Mouse (Mus musculus) 3134 (cell line): Measurements from ENCODE around the gene Olfr1336.
"Not testable (repeated sequence)": the region's sequence is repeated elsewhere in the genome, so short reads cannot be mapped to it uniquely, and the experiment has no call there.

ENCODE experiments used
- DNase-seq: peaks from one replicate; pipeline ENCODE4 v3.0.0-alpha.2; 2011; ENCODE audit warnings: low spot score; ENCODE audit not compliant: insufficient read length; ENCODE audit errors: extremely low read depth

Gene Olfr1336

DNA sequence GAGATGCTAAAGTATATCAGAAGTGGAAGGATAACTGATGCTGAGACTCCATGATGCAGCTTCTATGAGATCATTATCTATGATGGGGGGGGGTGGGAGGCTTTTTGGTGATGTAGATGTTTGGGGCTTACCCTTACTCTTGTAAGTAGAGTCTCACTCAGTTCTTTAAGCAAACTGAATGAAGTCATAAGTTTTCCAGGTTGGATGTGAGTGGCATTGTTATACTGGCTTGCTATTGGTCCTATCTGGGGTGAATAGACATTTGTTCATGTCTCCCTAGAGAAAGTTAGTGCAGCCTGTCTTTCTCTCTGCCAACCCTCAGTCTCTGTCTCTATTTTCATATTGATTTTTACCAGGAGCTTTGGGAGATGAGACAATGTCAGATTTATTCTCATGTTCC, at the start of gene Olfr1336:
Olfr1336 (plus strand) TSS at position 301 of the 400 bp plus-strand sequence.
- DNase-seq: no peak

DNA sequence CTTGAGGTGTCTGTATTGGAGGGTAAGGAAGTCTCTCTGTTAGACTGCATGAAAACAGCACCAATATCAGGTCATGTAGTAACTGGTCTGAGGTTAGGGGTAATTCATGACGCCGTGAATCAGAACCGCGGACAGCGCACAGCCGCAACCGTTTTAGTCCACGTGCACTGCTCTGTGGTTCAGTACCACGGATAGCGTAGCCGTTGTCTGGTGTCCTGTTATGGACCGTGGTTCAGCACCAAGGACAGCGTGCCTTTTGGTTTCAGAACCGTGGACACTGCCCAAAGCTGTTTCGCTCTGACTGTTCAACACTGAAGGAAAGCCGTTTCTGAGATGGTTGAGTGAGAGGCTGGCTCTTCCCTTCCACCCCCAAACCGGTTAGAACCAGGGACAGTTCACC, 45.9 kb upstream of the Olfr1336 start, which contains the start of gene Gm20715:
Gm20715 (plus strand) TSS at position 235 of the 400 bp plus-strand sequence.
- DNase-seq: peak; percentile 53

DNA sequence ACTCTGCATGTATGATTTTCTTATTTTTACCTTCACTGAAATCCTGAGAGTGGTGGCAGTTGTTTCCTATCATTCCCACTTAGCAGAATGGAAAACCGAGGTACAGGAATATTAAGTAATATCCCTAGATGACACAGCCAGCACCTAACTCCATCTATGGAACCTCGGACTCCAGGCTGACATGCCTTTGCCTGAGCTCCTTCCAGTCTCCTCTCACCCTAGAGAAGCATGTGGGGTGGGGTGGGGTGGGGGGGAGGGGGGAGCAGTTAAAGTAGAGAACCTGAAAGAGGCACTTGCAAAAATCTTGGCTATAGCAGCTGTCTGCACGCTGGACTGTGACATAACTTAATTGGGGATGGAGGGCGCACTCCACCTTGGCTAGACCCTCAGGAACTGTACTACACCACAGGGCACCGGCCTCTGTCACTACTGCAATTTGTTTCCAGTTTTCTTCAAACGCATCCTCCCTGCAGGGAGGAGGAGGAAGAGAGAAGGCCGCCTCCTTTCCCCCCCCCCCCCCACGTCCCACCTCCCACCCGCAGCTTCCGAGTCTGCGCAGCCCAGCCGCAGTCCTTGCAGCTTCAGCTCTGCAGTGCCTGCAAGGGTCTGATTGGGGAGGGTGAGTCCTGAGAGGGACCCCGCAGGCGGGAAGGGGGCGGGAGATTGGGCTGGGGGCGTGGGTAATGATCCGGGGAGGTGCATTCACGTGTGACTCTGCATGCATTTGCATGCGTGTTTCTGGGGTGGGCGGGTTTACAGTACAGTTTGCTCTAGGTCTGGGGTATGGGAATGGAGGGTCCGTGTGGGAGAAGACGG, 41.1 kb upstream of the Olfr1336 start:
- no peak for DNase-seq

DNA sequence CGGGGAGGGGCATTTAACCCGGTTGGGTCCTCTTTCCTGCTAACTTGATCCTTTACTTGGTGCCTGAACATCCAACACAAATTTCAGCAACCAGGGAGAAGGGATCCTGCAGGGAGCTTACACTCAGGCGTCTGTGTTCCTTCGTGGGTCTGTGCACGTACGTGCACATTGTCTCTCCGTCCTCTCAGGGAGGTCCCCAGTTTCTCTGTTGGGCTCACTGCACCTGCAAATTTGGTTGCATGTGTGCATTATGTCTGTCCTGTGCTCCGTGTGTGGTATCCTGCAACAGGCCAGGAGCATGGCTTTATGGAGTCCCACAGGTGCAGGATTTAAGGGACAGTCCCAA, 40.6 kb upstream of the Olfr1336 start:
- DNase-seq: no peak

DNA sequence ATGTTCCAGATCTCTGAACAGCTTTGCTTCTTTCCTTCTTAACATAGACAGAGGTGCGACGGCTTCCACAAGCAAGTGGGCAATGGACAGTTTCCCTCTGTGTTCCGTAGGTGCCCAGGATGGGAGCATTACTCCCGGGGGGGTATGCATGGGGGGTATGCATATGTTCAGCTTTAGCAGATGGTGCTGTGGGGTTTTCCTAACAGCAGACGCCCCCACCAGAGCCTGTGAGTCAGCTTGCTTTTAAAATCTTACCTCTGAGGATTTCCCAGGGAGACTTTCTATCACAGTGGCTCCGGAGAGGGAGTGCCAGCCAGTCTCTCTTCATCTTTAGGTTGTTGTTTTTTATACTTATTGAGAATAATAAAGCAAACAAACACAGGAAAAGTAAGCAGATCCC, 36.1 kb upstream of the Olfr1336 start:
- no peak for DNase-seq

DNA sequence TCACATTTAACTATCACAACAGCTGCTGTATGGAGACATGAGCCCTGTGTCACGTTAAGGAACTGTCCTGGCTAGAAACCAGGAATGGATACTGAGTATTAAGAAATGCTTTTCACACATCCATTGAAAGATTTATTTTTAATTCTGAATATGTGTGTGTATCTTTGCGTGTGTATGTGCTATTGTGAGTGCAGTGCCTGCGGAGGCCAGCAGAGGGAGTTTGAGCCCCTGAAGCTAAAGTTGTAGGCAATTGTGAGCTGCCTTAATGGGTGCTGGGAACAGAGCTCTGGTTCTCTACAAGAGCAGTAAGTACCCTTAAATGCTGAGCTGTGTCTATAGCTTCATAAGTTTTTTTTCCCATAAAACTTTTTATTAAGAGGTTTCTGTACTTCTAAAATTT, 26.6 kb upstream of the Olfr1336 start:
- DNase-seq: no peak

DNA sequence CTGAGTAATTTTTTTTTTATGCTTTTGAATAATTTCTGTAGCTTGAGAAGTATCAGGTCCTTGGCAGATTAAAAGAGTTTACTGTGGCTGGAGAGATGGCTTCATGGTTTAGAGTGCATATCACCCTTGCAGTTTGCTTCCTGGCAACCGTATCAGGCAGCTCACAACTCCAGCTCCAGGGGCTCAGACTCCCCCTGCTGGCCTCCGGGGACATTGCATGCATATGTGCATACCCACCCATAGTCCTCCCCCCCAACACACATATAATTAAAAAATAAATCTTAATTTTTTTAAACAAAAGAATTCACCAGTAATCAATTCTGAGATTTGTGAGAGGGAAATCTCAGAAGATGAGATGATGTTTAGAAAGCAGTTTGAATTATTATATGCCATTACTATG, 25.6 kb upstream of the Olfr1336 start:
- DNase-seq: no peak

DNA sequence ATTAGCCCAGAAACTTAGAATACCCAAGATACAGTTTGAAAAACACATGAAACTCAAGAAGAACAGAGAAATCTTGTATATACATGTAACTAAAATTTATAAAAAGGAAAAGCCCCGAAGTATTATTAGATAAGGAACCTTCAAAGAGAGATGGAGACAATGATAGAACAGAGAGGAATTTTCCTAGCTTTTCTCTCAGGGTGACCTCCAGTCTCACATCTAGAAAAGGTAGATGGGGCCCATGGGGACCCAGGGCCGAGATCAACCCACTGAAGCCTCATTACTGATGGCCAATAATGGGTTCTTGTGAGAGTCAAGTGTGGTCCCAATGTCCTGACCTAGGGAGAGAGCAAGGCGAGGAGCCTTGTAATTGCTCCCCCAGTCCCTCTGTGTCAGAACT, 17.6 kb upstream of the Olfr1336 start, which contains the start of gene Olfr1344:
Olfr1344 (plus strand) TSS at position 301 of the 400 bp plus-strand sequence.
- no peak for DNase-seq

DNA sequence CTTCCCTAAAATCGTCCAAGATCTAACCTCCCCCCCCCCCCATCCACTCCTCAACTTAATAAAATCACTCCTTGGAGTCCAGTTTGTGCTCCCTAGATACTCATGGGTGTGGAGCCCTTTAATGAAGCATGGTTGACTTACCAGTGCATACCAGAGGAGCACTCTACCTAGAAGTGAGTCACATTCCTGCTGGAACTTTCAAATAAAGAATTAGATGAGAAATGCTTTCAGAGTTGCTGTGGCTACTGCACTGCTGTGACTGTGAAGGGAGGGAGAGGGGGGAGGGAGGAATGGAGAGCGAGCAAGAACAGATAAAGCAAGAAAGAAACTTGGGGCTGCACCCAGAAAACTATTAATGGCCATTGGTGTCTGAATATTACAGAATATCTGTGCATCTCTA, 14.8 kb upstream of the Olfr1336 start:
- no peak for DNase-seq

DNA sequence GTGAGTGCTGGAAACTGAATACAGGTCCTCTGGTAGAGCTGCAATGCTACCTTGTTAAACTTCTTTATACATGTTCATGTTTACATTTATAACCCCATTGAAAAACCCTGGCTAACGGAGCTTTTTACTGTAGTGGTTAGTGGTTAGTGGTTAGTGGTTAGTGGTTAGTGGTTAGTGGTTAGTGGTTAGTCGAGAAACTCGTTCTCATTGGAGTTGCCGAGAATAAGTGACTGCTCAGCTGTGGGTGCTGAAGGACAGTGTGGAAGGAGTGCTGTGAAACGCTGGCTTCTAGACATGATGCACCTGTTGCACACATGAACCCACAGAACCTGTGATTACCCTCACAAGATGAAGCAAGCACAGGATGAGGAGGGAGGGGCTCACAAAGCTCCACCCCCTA, 8.2 kb upstream of the Olfr1336 start:
- DNase-seq: no peak

DNA sequence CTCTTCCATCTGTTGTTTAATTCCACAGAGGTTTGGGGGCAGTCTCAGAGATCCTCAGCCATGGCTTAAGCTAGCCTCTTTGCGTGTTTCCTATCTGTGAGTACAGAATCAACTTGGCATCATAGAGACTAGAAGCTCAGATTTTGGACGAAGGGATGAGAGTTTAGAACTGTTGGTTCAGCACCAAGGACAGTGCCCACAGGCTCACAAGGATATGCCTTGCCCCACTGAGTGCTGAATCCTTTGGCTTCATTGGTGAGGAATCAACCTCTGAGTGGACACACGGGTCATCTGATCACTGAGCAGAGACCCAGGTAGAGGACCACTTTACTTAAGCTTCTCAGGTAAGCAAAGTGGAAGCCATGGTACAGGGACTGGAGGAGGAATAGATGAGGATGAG, 431 bp downstream of the Olfr1336 start:
- DNase-seq: no peak

DNA sequence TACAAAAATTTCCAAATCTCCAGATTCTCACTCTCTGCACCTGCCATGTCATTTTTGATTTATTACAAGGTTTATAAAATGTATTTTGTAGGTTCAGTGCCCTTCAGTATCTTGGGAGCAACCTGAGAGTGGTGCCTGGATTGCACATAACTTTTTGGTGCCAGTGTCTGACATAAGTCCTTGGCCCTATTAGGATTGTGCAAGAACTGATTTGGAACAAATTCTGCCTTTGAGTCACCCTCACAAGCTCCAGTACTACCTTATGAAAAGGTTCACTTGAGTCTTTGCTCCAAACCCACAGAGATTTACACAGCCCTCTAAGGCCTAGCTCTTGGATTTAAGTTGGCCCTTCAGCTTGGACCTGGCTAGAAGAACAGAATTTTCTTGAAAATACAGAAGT, 11.0 kb downstream of the Olfr1336 start, which contains the start of gene Olfr1346:
Olfr1346 (plus strand) TSS at position 151 of the 400 bp plus-strand sequence.
- no peak for DNase-seq

DNA sequence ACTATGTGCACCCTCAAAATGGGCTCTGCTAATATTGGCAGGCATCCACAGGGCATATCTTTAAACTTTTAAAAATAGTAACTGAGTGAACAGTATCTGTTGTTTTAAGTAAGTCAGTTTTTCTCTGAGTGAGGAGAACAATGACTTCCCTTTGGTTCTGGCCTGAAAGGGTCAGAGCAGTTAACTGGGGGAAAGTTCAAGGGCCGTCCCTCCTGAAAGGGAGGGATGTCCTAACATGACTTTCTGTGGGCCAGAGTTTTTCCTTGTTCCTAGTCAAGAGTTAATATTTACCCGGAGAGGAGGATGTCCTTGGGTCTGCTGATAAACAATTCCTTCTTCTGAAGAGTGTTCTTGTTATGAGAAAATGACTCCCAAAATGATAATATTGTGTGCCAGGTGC, 21.7 kb downstream of the Olfr1336 start:
- not testable (repeated sequence) for DNase-seq

DNA sequence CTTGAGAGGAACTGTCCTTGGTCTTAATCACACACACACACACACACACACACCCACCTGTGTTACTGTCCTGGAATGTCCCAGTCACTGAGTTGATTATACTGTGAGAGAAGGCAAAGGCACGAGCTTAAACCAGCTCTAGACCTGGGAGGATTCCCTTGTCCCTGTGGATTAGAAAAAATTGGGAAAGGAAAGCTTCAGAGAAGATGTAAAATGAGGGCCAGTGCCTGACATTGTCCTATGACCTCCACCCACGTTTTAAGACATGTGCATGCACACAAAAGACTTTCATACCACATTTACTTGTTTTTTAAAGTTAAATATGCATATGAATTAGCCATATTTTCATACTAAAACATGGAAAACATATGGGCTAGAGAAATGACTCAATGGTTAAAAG, 30.9 kb downstream of the Olfr1336 start, which contains the start of gene Olfr5:
Olfr5 (minus strand) TSS at position 101 of the 400 bp plus-strand sequence.
- no peak for DNase-seq

DNA sequence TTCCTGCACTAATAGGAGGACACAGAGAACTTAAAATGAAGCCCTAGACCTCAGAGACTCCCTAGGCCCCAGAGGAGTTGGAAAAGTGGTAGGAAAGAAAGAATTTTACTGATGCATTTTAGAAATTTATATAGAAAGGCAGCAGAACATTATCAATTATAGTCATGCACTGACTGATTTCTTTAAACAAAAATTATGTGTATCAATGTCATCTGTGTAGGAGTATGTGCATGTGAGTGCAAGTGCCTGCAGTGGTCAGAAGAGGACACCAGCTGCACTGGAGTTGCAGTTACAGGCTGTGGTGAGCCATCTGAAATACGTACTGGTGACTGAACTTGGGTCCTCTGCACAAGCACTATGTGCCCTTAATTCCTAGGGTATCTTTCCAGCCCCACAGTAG, 43.7 kb downstream of the Olfr1336 start, which contains the start of gene Olfr1347:
Olfr1347 (minus strand) TSS at position 101 of the 400 bp plus-strand sequence.
- DNase-seq: no peak

DNA sequence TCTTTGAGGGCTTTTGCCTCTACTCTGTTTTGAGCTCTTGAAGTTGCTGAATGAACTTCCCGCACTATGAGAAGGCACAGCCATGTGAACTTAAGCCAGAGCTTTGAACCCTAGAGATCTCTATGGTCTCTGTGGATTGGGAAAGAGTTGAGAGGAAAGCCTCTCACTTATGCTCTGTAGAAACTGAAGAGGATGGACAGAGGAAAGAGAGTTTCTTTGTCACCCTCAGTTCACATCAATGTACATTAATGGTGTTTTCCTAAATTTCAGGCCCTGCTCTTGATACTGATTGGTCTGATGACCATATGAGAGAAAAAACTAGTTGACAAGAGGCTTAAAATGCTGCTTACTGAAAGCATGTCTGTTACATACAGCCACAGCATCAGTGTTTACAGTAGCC, 52.7 kb downstream of the Olfr1336 start, which contains the start of gene Olfr1348:
Olfr1348 (minus strand) TSS at position 101 of the 400 bp plus-strand sequence.
- DNase-seq: no peak
